In the genomic region with DNA sequence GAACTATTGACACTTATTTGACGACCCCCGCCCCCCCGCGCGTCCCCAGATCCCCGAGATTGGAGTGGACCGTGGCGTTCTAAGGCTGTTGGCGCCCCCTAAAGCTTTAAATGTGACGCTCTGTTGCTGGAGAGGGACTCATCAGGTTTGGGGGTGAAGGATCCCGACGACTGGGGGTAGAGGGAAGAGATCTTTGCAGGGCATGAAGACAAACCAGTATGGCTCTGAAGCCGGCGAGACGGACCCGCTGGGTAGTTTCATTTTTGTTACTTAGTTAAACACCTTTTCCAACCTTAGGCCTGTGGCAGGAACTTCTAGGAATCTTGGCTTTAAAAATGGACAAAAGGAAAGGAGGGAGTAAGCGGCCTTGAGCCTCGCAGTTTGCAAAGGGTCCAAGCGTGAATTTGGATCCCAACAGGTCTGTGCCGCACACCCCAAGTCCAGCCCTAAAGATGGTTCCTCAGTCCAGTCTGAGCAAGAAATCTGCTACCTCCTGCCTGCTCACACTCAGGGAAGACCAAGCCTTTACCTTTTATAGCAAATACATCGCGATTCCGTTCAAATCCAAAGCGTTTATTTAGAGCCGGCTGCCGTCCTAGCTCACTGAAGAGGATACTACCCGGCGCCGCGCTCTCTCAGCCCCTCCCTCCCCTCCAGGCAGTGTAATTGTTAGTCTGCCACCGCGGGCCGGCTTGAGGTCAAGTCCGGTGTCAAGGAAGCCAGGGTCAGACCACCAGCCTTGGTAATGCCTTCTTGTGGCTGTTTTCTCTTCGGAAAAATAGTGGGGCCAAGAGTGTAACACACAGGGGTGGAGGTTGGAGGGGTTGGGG, we compare ENCODE assay signal across 8 mouse cellular contexts. TPM values are rescaled to one million over a fixed set of nuclear protein-coding genes. Genes with fewer than 3 reads are reported as not detected.
DNase-seq lines count a peak whose midpoint lies in the region; ATAC-seq and TF ChIP-seq lines count a peak whose summit lies in the region.

No protein-coding gene starts in this region.

- TF ChIP-seq CTCF in kidney, postnatal 0 days (IDR thresholded peaks at IDR 0.05; ENCODE audit: low read depth), result peak; percentile 53; the same call in 1 of the 2 replicates

- H3K4me1 ChIP-seq in heart, embryonic 12.5 days (replicated peaks), result peaks cover 42% of the 10 kb centered on the region
- peaks cover 14% of the 10 kb centered on the region for H3K4me1 ChIP-seq in kidney, postnatal 0 days (replicated peaks; ENCODE audit: insufficient read depth, low read length)
- peaks cover 15% of the 10 kb centered on the region for H3K4me1 ChIP-seq in stomach, embryonic 15.5 days

- under 1% methylated on average over 35 of the region's 35 CpGs for WGBS in heart, embryonic 12.5 days
- under 1% methylated on average over 35 of the region's 35 CpGs for WGBS in kidney, postnatal 0 days
- under 1% methylated on average over 35 of the region's 35 CpGs for WGBS in stomach, embryonic 15.5 days

- H3K4me3 ChIP-seq in heart, embryonic 12.5 days, result peak overlapping the region; percentile 71
- H3K4me3 ChIP-seq in kidney, postnatal 0 days (replicated peaks; ENCODE audit: low read depth, low read length), result peak overlapping the region; percentile 60
- peak overlapping the region; percentile 68 for H3K4me3 ChIP-seq in stomach, embryonic 15.5 days (replicated peaks)

- DNase-seq in layer of hippocampus, postnatal 10 days (ENCODE audit: low spot score in 2 of 2), result peak; percentile 38 to 55
- no peak for DNase-seq in layer of hippocampus, adult 8-10 months (ENCODE audit: low spot score in 2 of 2)
- peak; percentile 39 for DNase-seq in adrenal gland, postnatal 25 days
- peak; percentile 70 for DNase-seq in kidney, postnatal 0 days (ENCODE audit: low spot score)
- peak; percentile 59 for DNase-seq in lung, postnatal 36 days

- peak; percentile 63 for ATAC-seq in heart, embryonic 12.5 days (ENCODE audit: insufficient number of reproducible peaks, low FRiP score)
- peak; percentile 27 for ATAC-seq in kidney, postnatal 0 days (replicated peaks; ENCODE audit: low FRiP score, low read depth)
- ATAC-seq in stomach, embryonic 15.5 days (ENCODE audit: insufficient read depth, low FRiP score, low read depth), result 0 out of 2 replicates have a peak, but pooled peaks have one; percentile 13
- ATAC-seq in cerebellum, adult (ENCODE audit: insufficient number of reproducible peaks, low FRiP score, low TSS enrichment), result no peak

- no peaks in the 10 kb centered on the region for H3K9me3 ChIP-seq in heart, embryonic 12.5 days (replicated peaks)
- H3K9me3 ChIP-seq in kidney, postnatal 0 days (replicated peaks; ENCODE audit: low read length), result no peaks in the 10 kb centered on the region
- no peaks in the 10 kb centered on the region for H3K9me3 ChIP-seq in stomach, embryonic 15.5 days

- H3K9ac ChIP-seq in heart, embryonic 12.5 days, result peak overlapping the region; percentile 71
- peak overlapping the region; percentile 75 for H3K9ac ChIP-seq in kidney, postnatal 0 days (ENCODE audit: low read depth, low read length)
- peak overlapping the region; percentile 58 for H3K9ac ChIP-seq in stomach, embryonic 15.5 days

- peak overlapping the region; percentile 99 for H3K4me2 ChIP-seq in heart, embryonic 12.5 days
- H3K4me2 ChIP-seq in kidney, postnatal 0 days (ENCODE audit: low read length), result peak overlapping the region; percentile 90
- peak overlapping the region; percentile 91 for H3K4me2 ChIP-seq in stomach, embryonic 15.5 days

- no peak overlapping the region for H3K27ac ChIP-seq in heart, embryonic 12.5 days (ENCODE audit: poor library complexity, severe bottlenecking)
- peak overlapping the region; percentile 87 for H3K27ac ChIP-seq in kidney, postnatal 0 days
- peak overlapping the region; percentile 80 for H3K27ac ChIP-seq in stomach, embryonic 15.5 days

- H3K27me3 ChIP-seq in heart, embryonic 12.5 days (replicated peaks), result peaks cover 30% of the 10 kb centered on the region
- no peaks in the 10 kb centered on the region for H3K27me3 ChIP-seq in kidney, postnatal 0 days (ENCODE audit: insufficient read depth, low read length)
- no peaks in the 10 kb centered on the region for H3K27me3 ChIP-seq in stomach, embryonic 15.5 days (replicated peaks)

- no peaks in the 10 kb centered on the region for H3K36me3 ChIP-seq in heart, embryonic 12.5 days
- H3K36me3 ChIP-seq in kidney, postnatal 0 days (ENCODE audit: insufficient read depth, low read length), result no peaks in the 10 kb centered on the region
- no peaks in the 10 kb centered on the region for H3K36me3 ChIP-seq in stomach, embryonic 15.5 days

RNA-seq across cellular contexts. Expression of gene Eva1a, which starts 1.7 kb away (rescaled TPM):
- total RNA-seq in layer of hippocampus, postnatal 10 days (2021), result 10 to 100 TPM; 12.0 to 13.2 TPM
- 10 to 100 TPM; 12.8 to 16.0 (median 14.0) TPM for total RNA-seq in layer of hippocampus, adult 8-10 months (2022)
- 1.8 and 3.1 TPM in 2 replicates for total RNA-seq in adrenal gland, postnatal 25 days (2021)
- 4.2 and 5.4 TPM in 2 replicates for polyA plus RNA-seq in heart, embryonic 12.5 days (2016; fragmentation: Nextera tagmentation; extraction: Ambion mirVana)
- polyA plus RNA-seq in kidney, postnatal 0 days (2015; fragmentation: Nextera tagmentation; extraction: Ambion mirVana), result 60.8 and 62.5 TPM in 2 replicates
- polyA plus RNA-seq in stomach, embryonic 15.5 days (2015; fragmentation: Nextera tagmentation; extraction: Ambion mirVana), result 18.1 and 19.3 TPM in 2 replicates

Comparison
In these comparisons a context has a peak if more than half of its experiments do, and no peak if none do; other contexts are left out.
1. DNase-seq: peak in layer of hippocampus, postnatal 10 days (2 of 2), adrenal gland, postnatal 25 days (single experiment), kidney, postnatal 0 days (single experiment) and lung, postnatal 36 days (single experiment); none in layer of hippocampus, adult 8-10 months (0 of 2).
2. Peak in every context shown above with its lines, with median percentiles within 50 percentile points of each other: H3K4me2 ChIP-seq, H3K4me3 ChIP-seq and H3K9ac ChIP-seq.